Mouse (Mus musculus): ENCODE data around the gene Inhbe.
A peak's percentile ranks its signal among the peaks of the same experiment; 100 is the strongest.
"Not testable (repeated sequence)": the region's sequence is repeated elsewhere in the genome, so short reads cannot be mapped to it uniquely, and the experiment has no call there.

Gene Inhbe

DNA sequence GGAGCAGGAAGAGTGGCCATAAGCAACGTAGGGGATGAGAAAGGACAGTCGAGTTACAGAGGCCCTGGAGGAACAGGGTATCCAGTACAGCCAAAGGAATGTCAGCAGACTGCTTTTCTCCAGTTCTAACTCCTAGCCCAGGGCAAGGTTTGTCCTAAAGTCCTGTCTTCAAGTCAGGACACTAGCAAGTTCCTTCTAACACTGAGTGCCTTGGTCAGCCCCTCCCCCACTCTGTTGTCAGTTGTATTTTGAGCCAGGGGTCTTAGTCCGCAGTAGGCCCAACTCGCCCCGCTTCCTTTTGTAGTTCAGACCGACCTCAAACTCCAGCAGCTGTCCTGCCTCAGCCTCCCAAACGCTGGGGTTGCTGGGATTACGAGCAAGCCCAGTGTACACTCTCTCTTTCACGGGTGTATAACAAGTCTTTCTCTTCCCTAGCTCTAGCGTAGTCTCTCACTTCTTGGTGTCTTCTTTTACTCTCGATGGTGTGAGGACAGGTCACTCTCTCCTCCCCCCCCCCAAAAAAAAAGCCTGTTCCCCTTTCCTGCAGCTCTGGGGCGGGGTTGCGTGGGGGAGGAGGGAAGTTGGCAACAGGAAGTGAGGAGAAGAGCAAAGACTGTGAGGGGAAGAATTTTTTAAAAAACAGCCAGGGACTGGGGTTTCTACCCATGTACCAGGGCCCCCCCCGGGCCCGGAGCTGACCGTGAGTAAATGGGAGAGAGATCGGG, 30.9 kb downstream of the Inhbe start:
- no peak for DNase-seq (ENCODE audit: low spot score in 2 of 2)

DNA sequence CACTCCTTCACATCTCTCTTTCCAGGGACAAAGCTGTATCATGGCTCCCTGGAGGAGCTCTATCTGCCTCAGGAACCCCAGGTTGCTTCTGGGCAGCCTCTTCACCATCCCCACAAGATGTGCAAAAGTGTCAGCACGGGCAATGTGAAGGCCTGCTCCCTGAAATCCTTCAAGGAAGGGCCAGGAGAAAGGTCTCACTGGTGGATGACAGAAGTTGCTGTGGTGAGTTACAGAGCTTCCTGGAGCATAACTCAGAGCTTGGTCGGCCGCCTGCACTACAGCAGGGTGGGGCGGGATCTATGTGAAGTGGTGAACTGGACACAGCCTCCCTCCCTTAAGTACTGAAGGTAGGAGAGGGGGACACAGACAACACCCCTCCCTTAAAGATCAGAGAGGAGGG, 31.5 kb downstream of the Inhbe start:
- no peak for DNase-seq (ENCODE audit: low spot score in 2 of 2)

DNA sequence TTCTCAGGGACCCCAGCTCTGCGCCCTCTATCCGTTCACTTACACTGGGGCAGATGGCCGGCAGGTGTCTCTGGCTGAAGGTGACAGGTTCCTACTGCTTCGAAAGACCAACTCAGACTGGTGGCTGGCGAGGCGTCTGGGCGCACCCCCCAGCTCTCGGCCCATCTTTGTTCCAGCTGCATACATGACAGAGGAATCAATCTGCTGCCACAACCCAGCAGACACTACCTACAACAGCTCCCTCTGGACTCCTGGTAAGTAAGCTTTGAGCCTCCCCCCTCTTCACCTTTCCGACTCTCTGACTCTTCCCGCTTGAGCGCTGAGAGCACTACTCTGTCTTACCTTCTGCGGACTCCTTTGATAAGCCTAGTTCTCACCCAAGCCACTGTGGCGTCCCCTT, 32.0 kb downstream of the Inhbe start:
- no peak for DNase-seq (ENCODE audit: low spot score in 2 of 2)

DNA sequence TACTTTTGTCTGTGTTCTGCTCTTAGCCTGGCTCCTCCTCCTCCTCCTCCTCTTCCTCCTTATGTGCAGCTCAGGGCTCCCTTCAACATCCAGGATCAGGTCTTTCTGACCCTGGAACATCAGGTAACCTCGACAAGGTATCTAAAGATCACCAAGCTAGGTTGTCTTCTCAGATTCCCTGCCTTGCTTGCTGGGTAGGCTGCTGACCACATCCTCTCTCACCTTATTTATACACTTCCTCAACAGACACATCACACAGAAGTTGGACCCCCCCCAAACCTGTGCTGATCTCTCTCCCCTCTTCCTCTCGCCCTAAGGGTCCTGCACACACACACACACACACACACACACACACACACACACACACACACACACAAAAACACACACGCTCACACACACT, 32.6 kb downstream of the Inhbe start, which contains the start of gene Arhgap9:
Arhgap9 (plus strand) TSS at position 344 of the 400 bp plus-strand sequence.
- no peak for DNase-seq (ENCODE audit: low spot score in 2 of 2)

DNA sequence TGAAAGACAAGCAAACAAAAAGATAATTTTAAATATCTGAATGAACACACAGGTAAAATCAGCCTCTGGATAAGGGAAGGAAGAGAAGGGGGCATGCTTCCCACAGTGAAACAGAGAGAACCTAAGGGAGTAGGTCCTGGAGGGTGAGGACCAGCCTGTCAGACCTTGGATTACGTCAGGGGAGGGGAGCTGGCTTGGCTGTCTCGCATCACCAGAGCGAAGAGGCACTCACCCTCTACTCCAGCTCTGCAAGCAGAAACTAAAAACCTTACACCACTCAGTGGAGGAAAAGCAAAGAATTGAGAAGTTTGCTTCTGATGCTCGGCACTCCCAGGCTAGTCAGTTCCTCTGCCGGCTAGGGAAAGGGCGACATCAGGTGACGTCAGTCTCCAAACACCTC, 34.2 kb downstream of the Inhbe start:
- DNase-seq (ENCODE audit: low spot score in 2 of 2), result no peak

DNA sequence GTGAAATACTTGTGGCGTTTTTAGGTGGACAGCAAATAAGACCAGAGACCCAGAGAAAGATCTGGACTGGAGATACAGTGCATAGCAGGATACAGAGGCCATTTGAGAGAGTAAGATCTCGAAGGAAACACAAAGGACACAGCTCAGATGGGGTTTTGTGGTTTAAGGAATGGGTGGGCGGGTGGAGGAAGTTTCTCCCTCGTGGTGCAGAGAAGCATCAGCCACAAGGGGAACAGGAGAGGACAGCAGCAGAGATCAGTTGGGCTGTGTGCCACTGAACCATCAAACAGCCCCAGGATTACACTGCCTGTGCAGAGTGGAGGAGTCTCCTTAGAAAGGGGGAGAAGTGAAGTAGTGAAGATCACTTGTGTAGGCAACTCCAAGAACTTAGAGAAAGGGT, 36.2 kb downstream of the Inhbe start:
- DNase-seq (ENCODE audit: low spot score in 2 of 2), result no peak

DNA sequence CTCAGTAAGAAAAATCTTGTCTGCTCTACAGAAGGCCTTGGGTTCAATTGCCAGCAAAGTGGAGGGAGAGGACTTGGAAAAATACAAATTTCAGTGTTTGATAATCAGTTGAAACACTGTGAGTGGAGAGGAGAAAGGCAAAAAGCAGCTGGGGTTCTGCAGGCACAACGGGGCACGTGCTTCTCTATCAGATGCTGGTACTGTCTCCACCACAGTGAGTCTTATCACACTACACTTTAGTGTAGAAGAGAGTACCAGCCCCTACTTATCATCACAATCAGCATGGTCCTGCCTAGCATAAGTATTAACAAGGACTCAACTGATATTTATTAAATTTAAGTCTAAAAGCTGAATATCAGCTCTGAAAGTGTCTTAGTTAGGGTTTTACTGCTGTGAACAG, 36.9 kb downstream of the Inhbe start:
- no peak for DNase-seq (ENCODE audit: low spot score in 2 of 2)

DNA sequence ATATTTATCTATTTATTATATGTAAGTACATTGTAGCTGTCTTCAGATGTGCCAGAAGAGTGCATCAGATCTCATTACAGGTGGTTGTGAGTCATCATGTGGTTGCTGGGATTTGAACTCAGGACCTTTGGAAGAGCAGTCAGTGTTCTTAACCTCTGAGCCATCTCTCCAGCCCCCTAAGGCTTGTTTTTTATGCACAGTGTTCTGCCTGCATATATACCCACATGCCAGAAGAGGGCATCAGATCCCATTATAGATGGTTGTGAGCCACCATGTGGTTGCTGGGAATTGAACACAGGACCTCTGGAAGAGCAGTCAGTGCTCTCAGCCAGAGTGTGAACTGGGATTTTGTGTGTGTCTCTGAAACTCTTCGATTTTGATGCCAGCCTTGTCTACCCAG, 39.3 kb downstream of the Inhbe start:
- DNase-seq (ENCODE audit: low spot score in 2 of 2), result not testable (repeated sequence)

DNA sequence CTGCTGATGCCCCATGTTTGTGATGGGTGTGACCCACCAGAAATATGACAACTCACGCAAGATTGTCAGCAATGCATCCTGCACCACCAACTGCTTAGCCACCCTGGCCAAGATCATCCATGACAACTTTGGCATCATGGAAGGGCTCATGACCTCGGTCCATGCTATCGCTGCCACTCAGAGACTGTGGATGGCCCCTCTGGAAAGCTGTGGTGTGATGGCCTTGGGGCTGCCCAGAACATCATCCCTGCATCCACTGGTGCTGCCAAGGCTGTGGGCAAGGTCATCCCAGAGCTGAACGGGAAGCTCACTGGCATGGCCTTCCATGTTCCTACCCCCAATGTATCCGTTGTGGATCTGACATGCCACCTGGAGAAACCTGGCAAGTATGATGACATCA, 40.7 kb downstream of the Inhbe start:
- DNase-seq (ENCODE audit: low spot score in 2 of 2), result not testable (repeated sequence)

DNA sequence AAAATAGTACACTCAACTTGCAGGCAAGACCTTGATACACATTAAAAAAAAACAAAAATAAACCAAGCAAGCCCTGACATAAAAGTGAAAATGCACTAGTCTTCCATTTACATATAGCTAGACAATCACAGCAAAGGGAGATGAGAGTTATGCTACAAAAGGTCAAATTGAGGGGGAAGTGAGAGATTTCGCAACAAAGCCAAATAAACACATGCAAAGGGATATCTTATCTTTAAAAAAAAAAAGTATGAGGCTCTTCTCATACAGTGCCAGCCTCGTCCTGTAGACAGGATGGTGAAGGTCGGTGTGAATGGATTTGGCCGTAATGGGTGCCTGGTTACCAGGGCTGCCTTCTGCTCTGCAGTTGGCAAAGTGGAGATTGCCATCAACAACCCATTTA, 41.4 kb downstream of the Inhbe start:
- no peak for DNase-seq (ENCODE audit: low spot score in 2 of 2)

DNA sequence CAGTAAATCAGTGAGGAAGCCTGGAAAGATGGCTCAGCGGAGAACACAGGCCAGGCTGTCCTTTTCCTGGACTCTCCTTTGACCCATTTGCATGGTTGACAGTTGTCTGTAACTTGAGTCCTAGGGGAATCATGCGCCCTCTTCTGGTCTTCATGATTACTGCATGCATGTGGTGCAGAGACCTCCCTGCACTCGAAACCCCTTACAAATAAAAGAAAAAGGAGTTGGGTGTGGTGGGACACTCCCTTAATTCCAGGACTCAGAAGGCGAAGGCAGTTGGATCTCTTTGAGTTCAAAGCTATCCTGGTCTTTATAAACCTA, 41.9 kb downstream of the Inhbe start:
- DNase-seq (ENCODE audit: low spot score in 2 of 2), result peak; percentile 44 to 88

DNA sequence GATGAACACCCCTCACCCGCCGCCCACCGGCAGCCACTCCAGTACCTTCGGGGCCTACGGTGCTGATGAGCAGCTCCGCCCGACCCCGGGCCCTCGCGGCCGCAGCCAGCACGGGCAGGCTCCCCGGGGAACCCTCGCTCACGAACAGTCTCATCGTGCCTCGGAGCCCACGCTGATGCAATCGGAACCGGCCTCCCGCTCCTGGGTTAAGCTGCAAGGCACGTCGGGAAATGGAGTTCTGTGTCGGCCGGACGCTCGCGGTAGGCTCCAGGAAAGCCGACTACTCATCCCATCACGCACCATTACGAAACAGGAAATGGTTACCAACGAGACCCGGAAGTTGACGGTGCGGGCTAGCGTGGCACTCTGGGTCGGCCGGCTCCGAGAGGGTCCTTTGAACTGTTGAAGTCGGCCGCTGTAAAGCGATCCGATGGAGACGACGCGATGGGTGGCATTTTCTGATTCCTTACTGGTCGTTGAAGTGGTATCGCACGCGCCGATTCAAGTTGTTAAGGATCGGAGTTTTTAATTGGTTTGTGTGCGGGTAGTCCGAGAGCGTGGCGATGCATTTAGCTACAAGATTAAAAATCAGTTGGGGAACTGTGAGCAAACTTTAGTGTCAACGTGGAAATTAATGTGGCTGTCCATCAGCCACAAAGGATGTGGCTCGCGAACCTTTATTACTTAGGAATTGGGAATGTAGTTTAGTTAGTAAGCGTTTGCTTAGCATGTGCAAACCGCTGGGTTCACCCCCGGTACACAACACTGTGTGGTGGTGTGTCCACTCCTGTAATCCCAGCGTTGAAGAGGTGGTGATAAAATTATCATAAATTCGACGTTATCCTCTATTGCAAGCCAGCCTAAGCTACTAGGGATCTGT, 42.5 kb downstream of the Inhbe start, which contains the start of gene Mars:
Mars (minus strand) TSS at position 311 of the 880 bp plus-strand sequence.
- DNase-seq (ENCODE audit: low spot score in 2 of 2), result peak; percentile 90 to 96

DNA sequence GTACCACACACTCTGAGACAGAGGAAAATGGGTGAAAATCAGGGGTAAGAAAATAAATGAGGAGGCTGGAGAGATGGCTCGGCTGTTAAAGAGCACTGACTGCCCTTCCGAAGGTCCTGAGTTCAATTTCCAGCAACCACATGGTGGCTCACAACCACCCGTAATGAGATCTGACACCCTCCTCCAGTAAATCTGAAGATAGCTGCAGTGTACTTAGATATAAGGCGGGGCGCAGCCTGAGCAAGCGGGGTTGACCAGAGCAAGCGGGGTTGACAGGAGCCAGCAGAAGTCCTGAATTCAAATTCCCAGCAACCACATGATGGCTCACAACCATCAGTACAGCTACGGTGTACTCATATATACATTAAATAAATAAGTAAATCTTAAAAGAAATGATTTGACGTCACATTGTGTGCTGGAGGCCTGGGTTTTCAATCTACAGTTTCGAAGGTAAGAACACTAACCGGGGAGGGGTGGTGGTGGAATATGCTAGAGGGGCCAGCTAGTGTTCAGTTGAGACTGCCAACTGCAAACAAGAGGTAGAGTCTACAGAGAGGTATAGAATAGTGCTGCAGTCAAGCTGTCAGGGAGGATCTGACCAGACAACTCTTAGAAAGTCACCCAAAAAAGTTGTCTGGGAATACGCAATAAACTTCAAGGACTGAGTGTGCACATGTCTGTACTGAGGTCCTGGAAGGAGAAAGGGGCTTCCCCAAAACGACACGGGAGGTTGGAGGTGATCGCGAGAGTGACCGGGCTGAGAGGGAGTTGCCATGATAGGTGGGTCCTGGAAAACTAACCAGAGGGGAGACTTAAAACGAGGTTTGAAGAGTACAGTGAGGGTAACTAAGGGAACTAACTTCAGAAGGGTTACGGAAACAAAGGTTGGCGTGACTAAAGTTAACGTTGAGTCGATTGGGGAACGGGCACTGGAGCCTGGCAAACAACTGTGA, 43.4 kb downstream of the Inhbe start:
- no peak for DNase-seq (ENCODE audit: low spot score in 2 of 2)

DNA sequence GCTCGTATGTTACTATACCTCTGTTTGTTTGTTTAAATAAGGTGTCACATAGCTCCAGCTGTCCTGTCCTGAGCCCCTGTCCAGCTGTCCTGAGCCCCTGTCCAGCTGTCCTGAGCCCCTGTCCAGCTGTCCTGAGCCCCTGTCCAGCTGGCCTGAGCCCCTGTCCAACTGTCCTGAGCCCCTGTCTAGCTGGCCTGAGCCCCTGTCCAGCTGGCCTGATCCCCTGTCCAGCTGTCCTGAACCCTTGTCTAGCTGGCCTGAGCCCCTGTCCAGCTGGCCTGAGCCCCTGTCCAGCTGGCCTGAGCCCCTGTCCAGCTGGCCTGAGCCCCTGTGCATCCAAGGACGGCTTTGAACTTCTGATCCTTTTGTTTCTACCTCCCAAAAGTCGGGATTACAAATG, 45.0 kb downstream of the Inhbe start:
- not testable (repeated sequence) for DNase-seq (ENCODE audit: low spot score in 2 of 2)

DNA sequence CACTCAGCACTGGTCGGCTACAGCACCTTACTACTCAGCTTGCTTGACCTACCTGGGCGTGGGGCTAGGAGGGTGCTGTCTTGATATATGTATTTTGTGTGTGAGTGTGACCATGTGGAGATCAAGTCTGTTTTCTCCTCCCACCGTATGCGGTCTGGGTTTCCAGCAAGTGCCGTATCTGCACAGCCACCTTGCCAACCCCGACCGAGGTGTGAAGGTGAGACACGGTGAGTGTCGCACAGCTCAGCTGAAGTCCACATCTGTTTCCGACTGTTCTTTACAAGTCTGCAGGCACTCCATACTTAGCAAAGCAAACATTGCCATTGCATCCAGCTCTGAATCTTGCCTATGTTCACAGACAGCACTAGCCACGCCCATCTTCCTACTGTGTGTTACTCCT, 51.1 kb downstream of the Inhbe start:
- DNase-seq (ENCODE audit: low spot score in 2 of 2), result no peak

DNA sequence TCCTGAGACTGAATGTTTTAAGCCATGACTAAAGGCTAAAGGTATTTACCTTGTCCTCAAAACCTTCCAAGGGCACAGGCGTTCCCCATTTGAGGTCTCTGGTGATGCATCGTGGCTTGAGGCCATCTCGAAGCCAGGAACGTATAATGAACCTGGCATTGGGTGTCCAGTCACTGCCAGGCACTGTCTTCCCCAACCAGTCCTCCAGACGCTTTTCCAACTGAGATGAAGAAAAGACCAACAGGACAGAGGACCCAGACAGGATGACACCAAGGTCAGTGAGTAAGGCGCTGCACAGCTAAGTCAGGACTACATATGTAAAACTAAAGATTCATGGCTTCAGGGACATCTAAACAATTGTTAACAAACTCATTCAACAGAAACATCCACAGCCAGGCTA, 53.9 kb downstream of the Inhbe start:
- DNase-seq (ENCODE audit: low spot score in 2 of 2), result no peak
